Mouse (Mus musculus): ENCODE measurements at regions not wholly inside any gene's neighbourhood (a gene's known extent, or its start where the extent isn't known, plus 50 kb on each side); places are given as distances from the start of the nearest gene placed in this dataset.

DNA sequence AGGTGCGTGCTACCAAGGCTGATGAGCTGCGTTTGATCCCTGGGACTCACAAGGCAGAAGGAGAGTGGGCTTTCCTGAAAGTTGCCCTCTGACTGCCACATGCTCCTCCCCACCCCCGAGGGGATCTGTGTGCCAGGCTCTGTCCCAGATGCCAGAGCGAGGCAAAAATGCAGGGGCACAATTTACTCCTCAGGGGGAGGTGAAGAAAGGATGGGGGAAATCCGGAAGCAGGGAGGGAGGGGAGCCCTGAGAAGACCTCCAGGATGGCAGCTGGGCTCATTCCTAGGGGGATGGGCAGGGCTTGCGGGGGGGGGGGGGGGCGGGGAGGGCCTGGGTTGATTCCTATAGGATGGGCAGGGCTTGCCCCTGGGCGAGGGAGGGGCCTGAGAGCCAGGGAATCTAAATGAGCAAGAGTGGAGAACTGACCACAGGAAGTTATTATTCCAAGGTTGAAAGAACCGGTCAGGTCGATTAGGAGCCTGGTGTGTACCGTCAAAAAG, 257.5 kb downstream of the Gm49356 start:
- no peak for TF ChIP-seq CTCF (IDR thresholded peaks at IDR 0.05; ENCODE audit: low read depth, low read length)
- no peak for TF ChIP-seq POLR2AphosphoS5 (IDR thresholded peaks at IDR 0.05; ENCODE audit: insufficient replicate concordance, low read depth, low read length)
- TF ChIP-seq GATA2 (IDR thresholded peaks at IDR 0.05; ENCODE audit: borderline replicate concordance, low read depth, low read length) = no peak
- no peaks in the 10 kb centered on the region for H3K36me3 ChIP-seq (replicated peaks)

DNA sequence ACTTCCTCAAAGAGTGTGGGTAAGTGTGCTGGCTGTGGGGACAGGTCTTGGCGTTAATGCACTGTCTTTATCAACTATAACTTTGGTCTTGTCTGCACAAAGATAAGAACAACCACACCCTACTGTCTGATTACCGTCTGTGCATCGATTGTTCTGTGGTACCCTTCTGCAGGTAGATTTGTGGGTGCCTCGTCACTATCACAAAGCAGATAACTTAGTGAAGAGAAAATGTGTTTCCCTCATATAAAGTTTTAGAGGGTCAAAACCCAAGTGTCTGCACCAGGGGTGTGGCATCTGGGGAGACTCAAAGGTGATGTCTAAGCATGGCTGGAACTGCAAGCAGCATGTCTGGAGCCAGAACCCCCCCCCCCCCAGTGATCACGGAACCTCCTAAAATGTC, 259.4 kb downstream of the Gm49356 start:
- Histone ChIP-seq H3K27me3 (ENCODE audit: insufficient read depth, low read length) (peaks cover 3% of the 10 kb centered on the region; the same call in 1 of the 2 replicates), H3K4me3 (ENCODE audit: low read depth, low read length) (no peak overlapping the region; the same call in 1 of the 2 replicates), H3K4me1 (ENCODE audit: insufficient read depth, low read depth, low read length) (peaks cover 68% of the 10 kb centered on the region), H3K9me3 (replicated peaks) (no peaks in the 10 kb centered on the region), H3K36me3 (replicated peaks) (no peaks in the 10 kb centered on the region)
- no peak for TF ChIP-seq POLR2AphosphoS5 (IDR thresholded peaks at IDR 0.05; ENCODE audit: insufficient replicate concordance, low read depth, low read length)
- peak; percentile 86 for TF ChIP-seq TAL1 (conservative IDR thresholded peaks at IDR 0.05; ENCODE audit: low read depth, low read length)
- DNase-seq (ENCODE audit: low spot score) = peak; percentile 59
- ATAC-seq (ENCODE audit: extremely low read depth, insufficient number of reproducible peaks, low FRiP score, poor library complexity, severe bottlenecking) = peak; percentile 84

More for the DNA sequence above, 257.5 kb downstream of the Gm49356 start:
- Histone ChIP-seq H3K9me3 (replicated peaks) (no peaks in the 10 kb centered on the region), H3K4me1 (ENCODE audit: insufficient read depth, low read depth, low read length) (peaks cover 72% of the 10 kb centered on the region), H3K27me3 (ENCODE audit: insufficient read depth, low read length) (no peaks in the 10 kb centered on the region), H3K4me3 (ENCODE audit: low read depth, low read length) (peak overlapping the region; percentile 52; the same call in 1 of the 2 replicates)
- ATAC-seq (ENCODE audit: extremely low read depth, insufficient number of reproducible peaks, low FRiP score, poor library complexity, severe bottlenecking) (no peak), DNase-seq (ENCODE audit: low spot score) (no peak)

GRCm38 (mm10) chr15:59151506-59151905, 262.4 kb downstream of the Gm49356 start:
- peaks cover 54% of the 10 kb centered on the region for H3K4me1 ChIP-seq (ENCODE audit: insufficient read depth, low read depth, low read length)
- TF ChIP-seq GATA1 (IDR thresholded peaks at IDR 0.05; ENCODE audit: borderline replicate concordance, low read length) = no peak
- TF ChIP-seq CTCF (IDR thresholded peaks at IDR 0.05; ENCODE audit: low read depth, low read length) = no peak
- no peak for TF ChIP-seq TAL1 (conservative IDR thresholded peaks at IDR 0.05; ENCODE audit: low read depth, low read length)
- TF ChIP-seq GATA2 (IDR thresholded peaks at IDR 0.05; ENCODE audit: borderline replicate concordance, low read depth, low read length) = no peak
- no peak for TF ChIP-seq POLR2AphosphoS5 (IDR thresholded peaks at IDR 0.05; ENCODE audit: insufficient replicate concordance, low read depth, low read length)
- no peak overlapping the region for H3K4me3 ChIP-seq (ENCODE audit: low read depth, low read length)
- ATAC-seq (ENCODE audit: extremely low read depth, insufficient number of reproducible peaks, low FRiP score, poor library complexity, severe bottlenecking) = no peak
- H3K9me3 ChIP-seq (replicated peaks) = no peaks in the 10 kb centered on the region
- no peaks in the 10 kb centered on the region for H3K36me3 ChIP-seq (replicated peaks)
- DNase-seq (ENCODE audit: low spot score) = no peak
- peaks cover 32% of the 10 kb centered on the region for H3K27me3 ChIP-seq (ENCODE audit: insufficient read depth, low read length)

GRCm38 (mm10) chr15:59152786-59153388, 263.8 kb downstream of the Gm49356 start:
- peaks cover 46% of the 10 kb centered on the region for H3K27me3 ChIP-seq (ENCODE audit: insufficient read depth, low read length)
- H3K4me3 ChIP-seq (ENCODE audit: low read depth, low read length) = no peak overlapping the region
- H3K36me3 ChIP-seq (replicated peaks) = no peaks in the 10 kb centered on the region
- DNase-seq (ENCODE audit: low spot score) (no peak), ATAC-seq (ENCODE audit: extremely low read depth, insufficient number of reproducible peaks, low FRiP score, poor library complexity, severe bottlenecking) (no peak)
- peaks cover 44% of the 10 kb centered on the region for H3K4me1 ChIP-seq (ENCODE audit: insufficient read depth, low read depth, low read length)
- no peaks in the 10 kb centered on the region for H3K9me3 ChIP-seq (replicated peaks)
- TF ChIP-seq GATA1 (IDR thresholded peaks at IDR 0.05; ENCODE audit: borderline replicate concordance, low read length) = no peak
- TF ChIP-seq POLR2AphosphoS5 (IDR thresholded peaks at IDR 0.05; ENCODE audit: insufficient replicate concordance, low read depth, low read length) = no peak
- no peak for TF ChIP-seq TAL1 (conservative IDR thresholded peaks at IDR 0.05; ENCODE audit: low read depth, low read length)
- no peak for TF ChIP-seq GATA2 (IDR thresholded peaks at IDR 0.05; ENCODE audit: borderline replicate concordance, low read depth, low read length)
- no peak for TF ChIP-seq CTCF (IDR thresholded peaks at IDR 0.05; ENCODE audit: low read depth, low read length)

GRCm38 (mm10) chr15:59153416-59154250, 264.5 kb downstream of the Gm49356 start:
- DNase-seq (ENCODE audit: low spot score) (no peak), ATAC-seq (ENCODE audit: extremely low read depth, insufficient number of reproducible peaks, low FRiP score, poor library complexity, severe bottlenecking) (no peak)
- TF ChIP-seq CTCF (IDR thresholded peaks at IDR 0.05; ENCODE audit: low read depth, low read length) (no peak), GATA1 (IDR thresholded peaks at IDR 0.05; ENCODE audit: borderline replicate concordance, low read length) (no peak), POLR2AphosphoS5 (IDR thresholded peaks at IDR 0.05; ENCODE audit: insufficient replicate concordance, low read depth, low read length) (no peak), TAL1 (conservative IDR thresholded peaks at IDR 0.05; ENCODE audit: low read depth, low read length) (no peak), GATA2 (IDR thresholded peaks at IDR 0.05; ENCODE audit: borderline replicate concordance, low read depth, low read length) (no peak)
- peaks cover 53% of the 10 kb centered on the region for H3K27me3 ChIP-seq (ENCODE audit: insufficient read depth, low read length)
- H3K4me3 ChIP-seq (ENCODE audit: low read depth, low read length) = no peak overlapping the region
- no peaks in the 10 kb centered on the region for H3K9me3 ChIP-seq (replicated peaks)
- no peaks in the 10 kb centered on the region for H3K36me3 ChIP-seq (replicated peaks)
- peaks cover 37% of the 10 kb centered on the region for H3K4me1 ChIP-seq (ENCODE audit: insufficient read depth, low read depth, low read length)

GRCm38 (mm10) chr15:59154407-59155288, 265.6 kb downstream of the Gm49356 start:
- H3K4me1 ChIP-seq (ENCODE audit: insufficient read depth, low read depth, low read length) = peaks cover 27% of the 10 kb centered on the region
- no peak for DNase-seq (ENCODE audit: low spot score)
- ATAC-seq (ENCODE audit: extremely low read depth, insufficient number of reproducible peaks, low FRiP score, poor library complexity, severe bottlenecking) = no peak
- no peaks in the 10 kb centered on the region for H3K9me3 ChIP-seq (replicated peaks)
- no peak overlapping the region for H3K4me3 ChIP-seq (ENCODE audit: low read depth, low read length)
- no peak for TF ChIP-seq CTCF (IDR thresholded peaks at IDR 0.05; ENCODE audit: low read depth, low read length)
- peaks cover 61% of the 10 kb centered on the region for H3K27me3 ChIP-seq (ENCODE audit: insufficient read depth, low read length)
- H3K36me3 ChIP-seq (replicated peaks) = no peaks in the 10 kb centered on the region
